Mouse (Mus musculus) forebrain, embryonic 11.5 days (tissue): ENCODE data around the gene Ggt5. TPM values are rescaled to one million over a fixed set of nuclear protein-coding genes. Genes with fewer than 3 reads are reported as not detected.
A peak's percentile ranks its signal among the peaks of the same experiment; 100 is the strongest.

Source experiments
- ATAC-seq: fragments of 200-750 bp; cut with Nextera tagmentation; replicated peaks from 2 replicates; pipeline ENCODE4 v1.8.0; 2017; ENCODE audit warnings: moderate TSS enrichment; ENCODE audit not compliant: low FRiP score
- DNase-seq: peaks from one replicate; pipeline ENCODE4 v3.0.0-alpha.2; 2017; ENCODE audit warnings: low spot score
- H3K27ac ChIP-seq: fragments of 300-500 bp; sonication (generic); 2 replicates; pipeline ENCODE4 v1.5.1; 2014; ENCODE audit warnings: low read depth, low read length
- H3K27me3 ChIP-seq: fragments of 300-500 bp; sonication (generic); 2 replicates; pipeline ENCODE4 v1.6.1; 2014; ENCODE audit warnings: mild to moderate bottlenecking, low read length, mixed read lengths; ENCODE audit not compliant: control insufficient read depth, insufficient read depth
- H3K36me3 ChIP-seq: fragments of 300-500 bp; sonication (generic); 2 replicates; pipeline ENCODE4 v1.6.1; 2014; ENCODE audit warnings: mild to moderate bottlenecking, low read length, moderate library complexity, mixed read lengths; ENCODE audit not compliant: control insufficient read depth, insufficient read depth
- H3K4me1 ChIP-seq: fragments of 300-500 bp; sonication (generic); replicated peaks from 2 replicates; pipeline ENCODE4 v1.6.1; 2014; ENCODE audit warnings: low read length, mixed read lengths; ENCODE audit not compliant: control insufficient read depth, insufficient read depth
- H3K4me2 ChIP-seq: fragments of 300-500 bp; sonication (generic); 2 replicates; pipeline ENCODE4 v1.6.1; 2014; ENCODE audit warnings: low read depth, mild to moderate bottlenecking, low read length, moderate library complexity, mixed read lengths; ENCODE audit not compliant: severe bottlenecking
- H3K4me3 ChIP-seq: fragments of 300-500 bp; sonication (generic); 2 replicates; pipeline ENCODE4 v1.5.1; 2014; ENCODE audit warnings: low read depth, low read length
- H3K9ac ChIP-seq: fragments of 300-500 bp; sonication (generic); 2 replicates; pipeline ENCODE4 v1.6.1; 2014; ENCODE audit warnings: low read length
- H3K9me3 ChIP-seq: fragments of 300-500 bp; sonication (generic); 2 replicates; pipeline ENCODE4 v1.6.1; 2016; ENCODE audit warnings: low read length, mixed read lengths; ENCODE audit not compliant: control insufficient read depth
- WGBS: fragments of 180-500 bp; shearing (Covaris S2); extraction: QIAGEN DNeasy Blood & Tissue Kit; methylation state at CpG from one replicate; pipeline ENCODE4 v1.1.7; 2014; 5-methylcytosine and 5-hydroxymethylcytosine counted together
- polyA plus RNA-seq: library from polyadenylated mRNA; unstranded; fragments of >200 nt; fragmentation: Nextera tagmentation; extraction: Ambion mirVana; gene quantifications from 2 replicates; pipeline ENCODE4 v1.2.1, GENCODE M21; 2014

Ggt5 gene
- polyA plus RNA-seq, 1 experiment from 2014 or later, result 0.67 TPM

DNA sequence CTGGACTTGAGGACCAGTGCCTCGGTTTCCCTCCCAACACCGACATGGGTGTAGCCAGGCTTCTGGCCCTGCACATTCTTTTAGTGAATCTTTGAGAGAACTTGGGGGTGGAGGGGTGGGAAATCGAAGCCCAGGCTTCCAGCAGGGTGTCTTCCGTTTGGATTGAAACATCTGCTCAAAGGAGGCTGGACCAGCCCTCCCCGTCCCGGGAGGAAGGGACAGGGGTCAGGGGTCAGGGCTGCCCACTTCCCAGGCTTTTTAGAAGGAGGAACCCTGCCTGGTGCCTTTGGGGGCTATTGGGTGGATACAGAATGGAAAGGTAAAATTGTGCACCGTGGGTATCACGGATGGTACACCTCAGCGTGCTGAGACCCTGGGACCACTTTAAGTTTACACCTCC is 17.2 kb upstream of the Ggt5 start:
- ATAC-seq (no peak), DNase-seq (no peak)
- Histone ChIP-seq H3K36me3 (no peaks in the 10 kb centered on the region), H3K4me3 (no peak overlapping the region), H3K4me2 (no peak overlapping the region), H3K9me3 (no peaks in the 10 kb centered on the region), H3K27me3 (no peaks in the 10 kb centered on the region), H3K27ac (no peak overlapping the region), H3K9ac (no peak overlapping the region), H3K4me1 (0 out of 2 replicates have a peak, but pooled peaks cover 2% of the 10 kb centered on the region)
- 35% methylated on average over 9 of the region's 9 CpGs for WGBS

DNA sequence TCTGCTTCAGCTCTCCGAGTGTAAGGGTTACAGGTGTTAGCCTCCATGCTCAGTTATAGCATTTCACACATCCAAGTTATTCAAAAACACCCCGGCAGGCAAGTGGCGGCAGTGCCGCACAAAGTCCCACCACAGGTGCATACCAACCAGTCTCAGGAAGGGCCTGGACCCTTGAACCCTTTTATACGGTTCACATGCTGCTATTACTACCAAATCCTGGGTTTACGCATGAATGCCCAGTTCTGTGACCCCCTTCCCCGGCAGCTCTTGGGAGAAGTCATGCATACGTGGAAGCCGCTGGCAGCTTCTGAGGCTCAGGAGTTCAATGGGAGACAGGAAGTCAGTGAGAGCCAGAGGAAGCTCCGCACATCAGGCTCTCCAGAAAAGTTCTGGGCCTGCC is 16.0 kb upstream of the Ggt5 start:
- ATAC-seq, result no peak
- H3K9me3 ChIP-seq, result no peaks in the 10 kb centered on the region
- H3K4me1 ChIP-seq, result 0 out of 2 replicates have a peak, but pooled peaks cover 2% of the 10 kb centered on the region
- no peaks in the 10 kb centered on the region for H3K27me3 ChIP-seq
- no peak overlapping the region for H3K9ac ChIP-seq
- no peak for DNase-seq
- WGBS, result 42% methylated on average over 10 of the region's 10 CpGs
- H3K36me3 ChIP-seq, result no peaks in the 10 kb centered on the region
- no peak overlapping the region for H3K4me2 ChIP-seq
- no peak overlapping the region for H3K27ac ChIP-seq
- no peak overlapping the region for H3K4me3 ChIP-seq

DNA sequence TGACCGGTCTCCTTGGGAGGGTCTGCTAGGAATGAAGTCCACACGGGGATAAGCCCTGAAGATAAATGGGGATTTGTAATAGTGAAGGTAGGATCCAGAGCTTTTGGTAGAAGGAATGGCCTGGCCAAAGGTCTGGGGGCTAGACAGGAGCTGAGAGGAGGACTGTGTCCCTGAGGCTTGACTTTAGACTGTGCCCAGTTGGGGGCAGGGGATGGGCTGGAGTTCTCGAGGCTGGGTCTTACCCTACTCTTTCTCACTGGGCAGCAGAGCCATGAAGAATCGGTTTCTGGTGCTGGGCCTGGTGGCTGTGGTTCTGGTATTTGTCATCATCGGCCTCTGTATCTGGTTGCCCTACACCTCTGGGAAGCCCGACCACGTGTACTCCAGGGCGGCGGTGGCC is 15.2 kb upstream of the Ggt5 start:
- no peaks in the 10 kb centered on the region for H3K27me3 ChIP-seq
- ATAC-seq (no peak), DNase-seq (no peak)
- H3K4me3 ChIP-seq, result no peak overlapping the region
- H3K36me3 ChIP-seq, result no peaks in the 10 kb centered on the region
- H3K9me3 ChIP-seq, result no peaks in the 10 kb centered on the region
- H3K4me2 ChIP-seq, result no peak overlapping the region
- H3K9ac ChIP-seq, result no peak overlapping the region
- H3K27ac ChIP-seq, result no peak overlapping the region
- WGBS, result 87% methylated on average over 9 of the region's 9 CpGs
- 0 out of 2 replicates have a peak, but pooled peaks cover 2% of the 10 kb centered on the region for H3K4me1 ChIP-seq

DNA sequence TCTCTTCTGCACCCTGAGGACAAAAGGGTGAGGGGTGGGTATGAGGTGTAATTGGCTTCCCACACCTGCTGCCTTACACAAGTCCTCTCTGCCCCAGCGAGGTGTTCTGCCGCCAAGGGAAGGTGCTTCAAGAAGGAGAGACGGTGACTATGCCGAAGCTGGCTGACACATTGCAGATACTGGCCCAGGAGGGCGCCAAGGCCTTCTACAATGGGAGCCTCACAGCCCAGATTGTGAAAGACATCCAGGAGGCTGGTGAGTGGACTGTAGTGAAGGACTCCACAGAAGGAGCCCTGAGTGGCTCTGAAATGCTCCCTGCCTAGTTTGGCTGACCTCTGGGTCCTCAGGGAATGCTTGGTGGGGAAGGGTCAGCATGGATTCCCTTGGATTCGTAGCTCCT is 10.0 kb upstream of the Ggt5 start:
- Histone ChIP-seq H3K4me2 (no peak overlapping the region), H3K36me3 (no peaks in the 10 kb centered on the region), H3K27ac (no peak overlapping the region), H3K4me3 (no peak overlapping the region), H3K9ac (no peak overlapping the region), H3K4me1 (no peaks in the 10 kb centered on the region), H3K9me3 (no peaks in the 10 kb centered on the region), H3K27me3 (no peaks in the 10 kb centered on the region)
- DNase-seq (no peak), ATAC-seq (no peak)
- WGBS, result 87% methylated on average over 6 of the region's 6 CpGs

DNA sequence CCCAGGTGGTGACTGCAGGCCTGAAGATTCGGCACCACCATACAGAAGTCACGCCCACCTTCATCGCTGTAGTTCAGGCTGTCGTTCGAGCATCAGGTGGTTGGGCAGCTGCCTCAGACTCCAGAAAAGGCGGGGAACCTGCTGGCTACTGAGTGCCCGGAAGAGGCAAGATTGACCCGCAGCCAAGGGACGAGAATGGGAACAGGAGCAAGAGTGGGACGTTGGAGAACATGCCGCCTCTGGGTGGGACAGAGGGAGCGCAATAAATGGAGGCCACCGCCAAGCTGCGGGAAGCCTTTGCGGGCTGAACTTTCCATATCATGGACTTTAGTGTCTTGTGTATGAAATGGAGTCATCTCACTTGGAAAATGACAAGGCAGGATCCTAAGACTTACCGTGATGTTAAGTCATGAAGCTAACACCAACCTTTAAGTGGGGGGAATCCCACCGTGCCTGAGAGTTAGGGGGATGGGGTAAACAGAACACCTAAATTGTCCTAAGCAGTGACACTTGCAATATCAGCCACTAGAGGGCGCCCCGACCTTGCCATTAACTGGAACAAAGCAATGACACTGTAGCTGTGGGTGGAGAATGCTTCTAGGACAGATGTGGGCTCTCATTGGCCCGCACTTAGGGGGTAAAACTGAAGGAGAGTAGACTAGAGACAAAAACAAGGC is 3.1 kb upstream of the Ggt5 start:
- H3K4me2 ChIP-seq, result 0 out of 2 replicates have a peak overlapping the region, but pooled peaks have one; percentile 0
- DNase-seq, result peak; percentile 93
- H3K9ac ChIP-seq, result no peak overlapping the region; the same call in 1 of the 2 replicates
- no peaks in the 10 kb centered on the region for H3K36me3 ChIP-seq
- H3K9me3 ChIP-seq, result no peaks in the 10 kb centered on the region
- H3K27ac ChIP-seq, result no peak overlapping the region
- WGBS, result 22% methylated on average over 20 of the region's 20 CpGs
- H3K4me1 ChIP-seq, result 0 out of 2 replicates have a peak, but pooled peaks cover 2% of the 10 kb centered on the region
- peak; percentile 85 for ATAC-seq
- no peak overlapping the region for H3K4me3 ChIP-seq
- H3K27me3 ChIP-seq, result no peaks in the 10 kb centered on the region

DNA sequence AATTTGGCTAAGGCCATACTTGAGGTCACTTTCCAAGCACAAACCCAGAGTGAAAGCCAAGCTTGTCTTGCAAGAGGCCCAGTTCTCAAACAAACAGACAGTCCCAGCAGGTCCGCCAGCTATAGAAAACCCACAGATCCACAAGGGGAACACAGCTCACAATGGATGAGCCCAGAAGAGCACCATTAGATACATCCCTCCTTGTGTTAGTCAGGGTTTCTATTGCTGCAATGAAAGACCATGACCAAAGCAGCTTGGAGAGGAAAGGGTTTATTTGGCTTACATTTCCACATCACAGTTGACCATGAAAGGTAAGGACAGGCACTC is 2.6 kb upstream of the Ggt5 start:
- Histone ChIP-seq H3K4me3 (no peak overlapping the region), H3K4me2 (no peak overlapping the region), H3K36me3 (no peaks in the 10 kb centered on the region), H3K27ac (no peak overlapping the region), H3K9ac (no peak overlapping the region; the same call in 1 of the 2 replicates), H3K4me1 (0 out of 2 replicates have a peak, but pooled peaks cover 2% of the 10 kb centered on the region), H3K9me3 (no peaks in the 10 kb centered on the region), H3K27me3 (no peaks in the 10 kb centered on the region)
- DNase-seq (no peak), ATAC-seq (peak; percentile 45)
- WGBS, result 91% methylated on average over 1 of the region's 1 CpGs

DNA sequence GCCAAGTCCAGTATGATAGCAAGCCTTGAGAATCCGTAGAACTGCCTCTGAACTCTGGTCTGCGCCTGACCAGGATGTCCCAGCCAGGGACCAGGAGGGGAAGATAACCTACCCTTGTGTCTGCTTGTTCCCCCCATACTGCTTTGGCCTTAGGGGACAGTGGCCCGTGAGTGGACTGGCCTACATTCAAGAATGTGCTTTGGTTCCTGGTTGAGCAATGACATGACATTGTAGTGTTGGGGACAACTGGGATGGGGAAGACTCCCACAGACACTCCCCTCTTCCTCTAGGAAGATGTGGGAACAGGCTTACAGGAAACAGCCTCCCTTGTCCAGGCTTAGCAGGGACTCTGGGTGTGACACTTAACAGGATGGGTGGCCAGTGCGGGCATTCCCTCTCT is 1.4 kb upstream of the Ggt5 start:
- WGBS, result 90% methylated on average over 4 of the region's 4 CpGs
- DNase-seq (no peak), ATAC-seq (no peak)

DNA sequence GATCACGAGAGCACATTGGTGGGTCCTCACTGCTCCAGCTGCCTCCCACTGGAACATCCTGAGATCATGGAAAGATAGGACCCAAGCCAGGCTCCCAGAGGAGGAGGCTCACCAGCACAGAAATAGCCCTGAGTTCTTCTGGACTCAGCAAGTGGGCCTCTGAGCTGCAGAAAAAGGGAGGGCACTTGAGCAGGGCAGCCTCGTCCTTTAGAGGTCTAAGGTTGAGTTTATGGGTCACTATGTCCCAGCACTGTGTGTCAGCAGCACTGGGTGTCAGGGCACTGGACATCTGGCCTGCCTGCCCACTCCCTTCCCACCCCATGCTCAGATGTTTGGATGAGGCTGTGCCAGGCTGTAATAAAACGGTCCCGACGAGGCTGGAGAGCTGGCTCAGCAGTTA is 804 bp upstream of the Ggt5 start:
- Histone ChIP-seq H3K4me3 (no peak overlapping the region), H3K4me2 (no peak overlapping the region), H3K36me3 (no peaks in the 10 kb centered on the region), H3K9me3 (no peaks in the 10 kb centered on the region), H3K9ac (no peak overlapping the region), H3K27ac (no peak overlapping the region), H3K27me3 (no peaks in the 10 kb centered on the region), H3K4me1 (0 out of 2 replicates have a peak, but pooled peaks cover 2% of the 10 kb centered on the region)
- WGBS, result 77% methylated on average over 5 of the region's 5 CpGs
- DNase-seq (no peak), ATAC-seq (no peak)

More for the DNA sequence above, 1.4 kb upstream of the Ggt5 start:
- H3K9me3 ChIP-seq, result no peaks in the 10 kb centered on the region
- H3K4me2 ChIP-seq, result no peak overlapping the region
- no peaks in the 10 kb centered on the region for H3K27me3 ChIP-seq
- H3K4me1 ChIP-seq, result 0 out of 2 replicates have a peak, but pooled peaks cover 2% of the 10 kb centered on the region
- H3K27ac ChIP-seq, result no peak overlapping the region
- H3K4me3 ChIP-seq, result no peak overlapping the region
- H3K36me3 ChIP-seq, result no peaks in the 10 kb centered on the region
- H3K9ac ChIP-seq, result no peak overlapping the region

DNA sequence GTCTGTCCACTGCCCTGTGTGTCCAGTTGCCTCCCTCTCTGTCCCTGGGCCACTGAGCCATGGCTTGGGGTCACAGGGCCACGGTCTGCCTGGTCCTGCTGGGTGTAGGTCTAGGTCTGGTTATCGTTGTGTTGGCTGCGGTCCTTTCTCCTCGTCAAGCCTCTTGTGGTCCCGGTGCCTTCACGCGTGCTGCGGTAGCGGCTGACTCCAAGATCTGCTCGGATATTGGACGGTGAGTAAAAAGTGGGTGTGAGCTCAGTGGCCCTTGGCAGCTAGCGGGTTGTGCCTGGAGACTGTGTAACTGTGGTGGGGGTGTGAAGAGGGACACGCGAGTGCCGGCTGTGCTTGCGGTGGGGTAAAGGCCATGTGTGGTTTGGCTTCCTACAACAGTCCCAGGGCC is 511 bp downstream of the Ggt5 start:
- no peak for DNase-seq
- no peak overlapping the region for H3K4me3 ChIP-seq
- H3K27me3 ChIP-seq, result no peaks in the 10 kb centered on the region
- no peaks in the 10 kb centered on the region for H3K36me3 ChIP-seq
- no peaks in the 10 kb centered on the region for H3K9me3 ChIP-seq
- H3K4me2 ChIP-seq, result no peak overlapping the region
- H3K27ac ChIP-seq, result no peak overlapping the region
- H3K4me1 ChIP-seq, result 0 out of 2 replicates have a peak, but pooled peaks cover 2% of the 10 kb centered on the region
- no peak for ATAC-seq
- 88% methylated on average over 16 of the region's 16 CpGs for WGBS
- no peak overlapping the region for H3K9ac ChIP-seq
